Mouse (Mus musculus) kidney, adult 18-20 months (tissue): Measurements from ENCODE around the gene Gpc5.

ENCODE experiments used
- DNase-seq: peaks from one replicate; pipeline ENCODE4 v3.0.0; 2021

The Gpc5 gene

DNA sequence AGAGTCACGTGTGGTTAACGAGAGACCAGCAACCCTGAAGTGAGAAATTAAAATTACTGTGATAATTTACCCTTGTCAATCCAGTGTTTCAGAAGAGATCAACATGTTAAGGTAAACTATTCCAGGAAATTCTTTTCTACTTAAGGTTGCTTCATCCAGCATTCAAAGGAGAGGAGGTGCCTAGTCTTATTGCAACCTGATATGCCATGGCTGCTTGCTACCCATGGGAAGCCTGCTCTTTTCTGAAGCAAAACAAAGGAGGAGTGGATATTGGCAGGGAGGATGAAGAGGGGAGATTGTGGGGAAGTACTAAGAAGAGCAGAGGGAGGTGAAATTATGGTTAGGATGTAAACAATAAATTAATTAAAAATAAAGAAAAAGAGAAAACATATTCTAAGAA lies 15.5 kb downstream of the Gpc5 start:
- DNase-seq, result no peak

DNA sequence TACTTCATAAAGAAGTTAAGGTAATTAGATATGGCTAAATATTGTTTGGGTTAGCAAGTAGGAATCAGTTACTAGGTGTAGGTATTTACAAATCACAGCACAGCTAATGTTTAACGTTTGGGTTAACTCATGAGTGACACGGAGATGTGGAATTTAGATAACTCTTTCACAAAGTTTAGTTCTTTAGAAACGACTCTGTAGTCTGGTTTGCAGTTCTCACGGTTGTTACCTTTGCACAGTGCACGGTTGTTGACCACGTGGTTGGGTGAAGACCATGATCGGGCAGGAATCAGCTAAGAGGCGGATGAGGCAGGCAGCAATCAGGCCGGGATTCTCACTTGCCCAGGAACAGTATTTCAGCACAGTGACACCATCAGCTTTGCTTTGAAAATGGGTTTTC lies 26.6 kb downstream of the Gpc5 start:
- peak; percentile 16 for DNase-seq

DNA sequence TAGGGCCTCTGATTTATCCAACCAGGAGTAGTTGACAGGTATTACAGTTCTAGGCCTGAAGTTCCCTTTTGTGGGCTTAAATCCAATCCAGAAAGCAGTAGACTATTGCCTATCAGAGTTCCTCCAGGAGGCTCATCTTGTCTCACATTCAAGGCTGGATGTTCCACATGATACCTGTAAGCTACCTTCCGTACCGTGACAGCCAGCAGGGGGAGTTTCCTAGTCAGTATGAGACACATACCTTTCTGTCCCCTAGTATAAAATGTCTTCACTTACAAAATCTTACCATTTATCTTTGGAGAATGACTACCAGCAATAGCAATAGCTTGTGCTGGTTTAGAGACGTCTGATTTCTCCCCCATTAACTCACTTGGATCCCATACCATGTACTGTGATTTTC lies 56.8 kb downstream of the Gpc5 start:
- DNase-seq, result no peak

- no peak for DNase-seq
Observed at GRCm38 (mm10) chr14:115156597-115156996, 64.6 kb downstream of the Gpc5 start.

DNA sequence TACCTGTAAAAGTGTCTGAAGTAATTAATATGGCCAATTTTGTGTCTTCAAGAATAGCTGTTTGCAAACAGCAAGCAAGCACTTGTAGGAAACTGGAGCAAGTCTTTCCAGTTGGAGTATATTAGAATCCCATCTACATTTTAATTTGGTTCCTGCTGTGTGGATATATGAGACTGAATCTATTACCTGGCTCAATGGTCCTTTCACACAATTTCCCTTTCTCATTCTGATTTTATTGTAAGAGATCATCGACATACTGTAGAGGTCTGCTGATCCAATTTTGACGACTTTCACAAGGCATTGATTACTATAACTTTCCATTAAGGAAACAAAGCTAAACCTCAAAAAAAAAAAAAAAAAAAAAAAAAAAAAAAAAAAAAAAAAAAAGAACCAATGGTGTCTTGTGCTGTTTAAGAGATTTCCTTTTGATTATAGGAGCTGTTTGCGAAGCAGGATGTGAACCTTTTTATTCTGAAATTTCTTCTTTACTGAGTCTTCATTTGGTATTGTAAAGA lies 85.4 kb downstream of the Gpc5 start:
- no peak for DNase-seq

GRCm38 (mm10) chr14:115179925-115180324 lies 87.9 kb downstream of the Gpc5 start:
- DNase-seq, result no peak

GRCm38 (mm10) chr14:115188256-115188655 lies 96.2 kb downstream of the Gpc5 start:
- DNase-seq, result no peak

- no peak for DNase-seq
Observed at GRCm38 (mm10) chr14:115228075-115228474, 136.1 kb downstream of the Gpc5 start.

- DNase-seq, result no peak
Observed at GRCm38 (mm10) chr14:115236387-115236786, 144.4 kb downstream of the Gpc5 start.

- DNase-seq, result no peak
Observed at GRCm38 (mm10) chr14:115240621-115241373, 148.8 kb downstream of the Gpc5 start.

DNA sequence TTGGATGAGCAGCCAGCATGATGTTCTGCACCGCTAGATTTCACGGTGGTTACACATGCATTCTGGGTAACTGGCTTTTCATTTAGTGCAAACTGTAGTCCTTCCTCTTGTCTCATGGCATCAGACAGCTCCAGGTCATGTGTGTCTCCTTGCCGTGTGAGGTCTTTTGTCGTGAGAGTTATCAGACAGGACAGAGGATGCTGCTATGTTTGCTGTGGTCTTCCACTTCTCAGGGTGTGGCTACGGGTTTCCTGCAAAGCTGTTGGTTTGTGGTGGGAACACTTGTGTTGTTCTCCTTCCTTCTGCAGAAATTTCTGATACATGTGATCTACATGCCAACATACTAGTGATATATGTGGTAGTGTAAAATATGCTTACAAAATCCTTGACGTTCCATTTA lies 158.5 kb downstream of the Gpc5 start:
- DNase-seq, result no peak

DNA sequence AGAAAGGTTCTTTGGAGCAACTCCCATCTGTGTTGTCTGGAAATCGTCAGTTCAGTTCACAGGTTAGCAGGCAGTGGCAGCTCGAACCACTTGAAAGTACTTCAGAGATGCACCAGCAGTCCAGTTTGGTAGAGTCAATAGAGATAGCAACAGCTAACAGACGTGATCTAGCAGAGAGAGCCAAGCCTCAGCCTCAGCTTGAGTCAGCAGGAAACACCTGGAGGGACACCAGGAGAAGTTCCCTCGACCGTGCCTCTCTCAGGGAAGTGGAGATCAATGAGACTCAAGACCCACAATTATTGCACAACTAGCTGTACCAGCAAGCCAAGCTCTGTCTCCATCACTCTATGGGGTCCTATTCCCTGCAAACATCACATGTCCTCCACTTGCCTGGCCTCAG lies 159.8 kb downstream of the Gpc5 start:
- no peak for DNase-seq

- DNase-seq, result no peak
Observed at GRCm38 (mm10) chr14:115253155-115253554, 161.1 kb downstream of the Gpc5 start.

- no peak for DNase-seq
Observed at GRCm38 (mm10) chr14:115253685-115254084, 161.7 kb downstream of the Gpc5 start.

- DNase-seq, result no peak
Observed at GRCm38 (mm10) chr14:115269703-115270402, 177.8 kb downstream of the Gpc5 start.

- DNase-seq, result no peak
Observed at GRCm38 (mm10) chr14:115270445-115270844, 178.4 kb downstream of the Gpc5 start.

GRCm38 (mm10) chr14:115282782-115283181 lies 190.8 kb downstream of the Gpc5 start:
- no peak for DNase-seq

- no peak for DNase-seq
Observed at GRCm38 (mm10) chr14:115324247-115324646, 232.2 kb downstream of the Gpc5 start.

DNA sequence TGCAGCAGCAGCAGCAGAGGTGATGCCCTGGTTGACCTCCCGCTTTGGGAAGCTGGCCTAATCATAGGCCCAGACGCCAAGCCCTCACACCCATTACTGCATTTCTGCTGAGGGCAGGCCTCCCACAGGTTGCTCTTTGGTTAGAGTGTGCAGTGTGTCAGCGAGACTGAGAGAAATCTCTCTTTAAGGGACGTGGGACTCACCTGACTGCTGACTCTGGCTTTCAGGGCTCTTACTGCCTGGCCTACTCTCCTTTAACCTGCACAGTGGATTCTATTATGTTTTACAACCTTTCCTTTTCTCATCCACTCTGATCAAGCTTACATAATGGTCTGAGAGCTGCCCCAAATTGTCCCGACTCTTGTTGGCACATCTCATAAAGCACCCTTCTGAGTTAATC lies 234.4 kb downstream of the Gpc5 start:
- no peak for DNase-seq

DNA sequence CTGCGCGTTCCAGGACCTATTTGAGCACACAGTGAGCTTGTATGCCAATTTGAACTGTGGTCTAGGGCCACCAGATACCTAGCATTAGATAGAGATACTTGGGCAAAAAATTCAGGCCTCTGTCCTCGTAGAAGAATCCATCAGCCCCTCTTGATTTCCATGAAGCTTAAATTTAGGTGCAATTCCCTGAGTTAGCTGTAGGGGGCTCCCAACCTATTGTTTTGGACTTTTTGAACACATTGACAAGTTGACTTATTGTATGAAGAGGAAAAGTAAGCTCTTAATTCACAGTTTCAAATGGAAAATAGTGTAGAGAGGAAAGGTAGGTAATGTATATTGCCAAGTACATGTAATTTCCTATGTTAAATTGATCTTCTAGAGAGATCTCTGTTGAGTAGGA lies 247.1 kb downstream of the Gpc5 start:
- no peak for DNase-seq

DNA sequence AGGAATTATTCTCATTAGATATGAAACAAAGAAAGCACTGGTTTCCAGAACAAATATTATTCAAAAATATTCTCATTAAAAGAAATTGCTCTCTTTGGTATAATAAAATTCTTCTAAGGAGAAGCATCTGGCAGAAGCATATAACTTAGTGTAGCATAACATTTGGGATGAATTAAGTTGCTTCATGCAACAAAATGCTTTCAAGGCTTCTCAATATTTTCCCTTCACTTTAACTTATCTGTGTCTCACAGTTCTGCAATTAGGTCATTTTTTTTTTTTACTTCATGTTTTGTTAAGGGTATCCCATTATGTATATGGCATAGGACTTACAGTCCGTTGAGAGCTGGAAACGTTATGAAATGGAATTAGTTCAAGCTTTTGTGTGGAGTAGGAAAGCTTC lies 250.6 kb downstream of the Gpc5 start:
- DNase-seq, result no peak

- DNase-seq, result no peak
Observed at GRCm38 (mm10) chr14:115349448-115349847, 257.4 kb downstream of the Gpc5 start.

DNA sequence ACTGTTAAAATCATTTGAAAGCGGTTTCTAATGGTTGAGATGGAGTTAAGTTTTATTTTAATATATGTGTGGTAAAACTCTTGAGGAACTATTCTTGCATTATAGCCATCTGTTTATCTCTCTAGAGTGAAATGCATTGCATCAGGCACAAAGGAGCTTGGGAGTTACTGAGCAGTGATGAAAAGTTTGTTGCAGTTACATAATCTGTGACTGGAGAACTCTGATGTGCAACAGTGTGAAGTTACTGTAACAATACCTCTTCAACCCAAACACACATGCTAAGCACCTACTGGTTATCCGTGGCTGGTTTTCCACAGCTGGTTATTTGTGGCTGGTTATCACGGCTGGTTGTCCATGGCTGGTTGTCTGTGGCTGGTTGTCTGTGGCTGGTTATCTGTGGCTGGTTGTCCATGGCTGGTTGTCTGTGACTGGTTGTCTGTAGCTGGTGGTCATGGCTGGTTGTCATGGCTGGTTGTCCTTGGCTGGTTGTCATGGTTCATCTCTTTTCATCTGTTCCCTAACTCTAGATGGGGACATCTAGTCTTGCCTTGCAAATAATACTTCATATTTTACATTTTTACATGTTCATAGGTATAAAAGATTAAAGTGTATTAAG lies 273.4 kb downstream of the Gpc5 start:
- no peak for DNase-seq

DNA sequence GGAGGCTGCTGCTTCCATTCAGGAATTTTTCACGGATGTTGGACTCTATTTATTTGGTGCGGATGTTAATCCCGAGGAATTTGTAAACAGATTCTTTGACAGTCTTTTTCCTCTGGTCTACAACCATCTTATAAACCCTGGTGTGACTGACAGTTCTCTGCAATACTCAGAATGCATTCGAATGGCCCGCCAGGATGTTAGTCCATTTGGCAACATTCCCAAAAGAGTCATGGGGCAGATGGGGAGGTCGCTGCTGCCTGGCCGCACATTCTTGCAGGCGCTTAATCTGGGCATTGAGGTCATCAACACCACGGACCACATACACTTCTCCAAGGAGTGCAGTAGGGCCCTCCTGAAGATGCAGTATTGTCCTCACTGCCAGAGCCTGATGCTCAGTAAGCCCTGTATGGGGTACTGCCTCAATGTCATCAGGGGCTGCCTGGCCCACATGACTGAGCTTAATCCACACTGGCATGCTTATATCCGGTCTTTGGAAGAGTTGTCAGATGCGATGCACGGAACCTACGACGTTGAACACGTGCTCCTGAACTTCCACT lies 277.7 kb downstream of the Gpc5 start:
- no peak for DNase-seq
